Mouse (Mus musculus): ENCODE data around the gene Dcaf15.

GRCm38 (mm10) chr8:84069169-84069568 is 35.4 kb downstream of the Dcaf15 start:
- TF ChIP-seq POLR2AphosphoS2 (IDR thresholded peaks at IDR 0.05; ENCODE audit: low read length) (no peak), POLR2A (IDR thresholded peaks at IDR 0.05; ENCODE audit: control insufficient read depth in 1 of 2, insufficient read depth in 1 of 2, low read depth in 1 of 2, low read length in 2 of 2, poor library complexity in 1 of 2) (no peak), CTCF (IDR thresholded peaks at IDR 0.05 in 2 of 3, conservative IDR thresholded peaks at IDR 0.05 in 1 of 3; ENCODE audit: control insufficient read depth in 1 of 3, insufficient read depth in 1 of 3, low read depth in 2 of 3, low read length in 3 of 3, poor library complexity in 1 of 3, severe bottlenecking in 1 of 3) (no peak), HCFC1 (IDR thresholded peaks at IDR 0.05; ENCODE audit: low read depth, low read length) (no peak), BHLHE40 (IDR thresholded peaks at IDR 0.05; ENCODE audit: borderline replicate concordance, low read depth, low read length) (no peak), MYC (IDR thresholded peaks at IDR 0.05; ENCODE audit: low read depth, low read length) (no peak), EP300 (IDR thresholded peaks at IDR 0.05; ENCODE audit: low read depth in 1 of 2, low read length in 2 of 2) (no peak), ZC3H11A (IDR thresholded peaks at IDR 0.05; ENCODE audit: low read depth, low read length) (no peak), ZMIZ1 (IDR thresholded peaks at IDR 0.05; ENCODE audit: low read depth, low read length) (no peak), CHD2 (IDR thresholded peaks at IDR 0.05; ENCODE audit: low read length) (no peak), POLR2AphosphoS5 (IDR thresholded peaks at IDR 0.05; ENCODE audit: borderline replicate concordance, low read depth, low read length) (no peak), ELF1 (IDR thresholded peaks at IDR 0.05; ENCODE audit: low read depth, low read length) (no peak), JUND (IDR thresholded peaks at IDR 0.05; ENCODE audit: low read depth, low read length) (no peak), USF1 (IDR thresholded peaks at IDR 0.05; ENCODE audit: low read depth, low read length) (no peak)

Measured in MEL (cell line).